In genomic region chr5:103676289-103676881, GRCm38 (mm10) we compare ENCODE assay signal across 36 mouse cellular contexts. TPM values are rescaled to one million over a fixed set of nuclear protein-coding genes. Genes with fewer than 3 reads are reported as not detected.
"Had no signal": no experiment of that assay in that cellular context is flagged by ENCODE, and none has a peak within 500 bp of the region (broad histone marks: within the 10 kb centered on the region; RNA-seq: fewer than 3 reads in every experiment).

No protein-coding gene starts in this region.

- DNase-seq: gastrocnemius, adult 2 months; gastrocnemius, postnatal 10 days; gastrocnemius, postnatal 25 days; heart, adult 18-20 months; heart, postnatal 10 days; heart, postnatal 36 days; kidney, adult 18-20 months; kidney, adult 9 months; kidney, postnatal 14 days; kidney, postnatal 36 days; layer of hippocampus, adult 9-11 months; layer of hippocampus, postnatal 36 days; left cerebral cortex, postnatal 4 days had no signal

- H3K4me2 ChIP-seq: heart, embryonic 12.5 days; hindbrain, embryonic 13.5 days; hindbrain, embryonic 15.5 days; kidney, embryonic 15.5 days; limb, embryonic 13.5 days; limb, embryonic 15.5 days had no signal

- H3K9ac ChIP-seq: heart, embryonic 12.5 days; hindbrain, embryonic 13.5 days; hindbrain, embryonic 15.5 days; kidney, embryonic 15.5 days; limb, embryonic 13.5 days; limb, embryonic 15.5 days had no signal

- H3K4me1 ChIP-seq: hindbrain, embryonic 13.5 days; hindbrain, embryonic 15.5 days; kidney, embryonic 15.5 days had no signal

- H3K27me3 ChIP-seq: heart, embryonic 12.5 days; hindbrain, embryonic 13.5 days; hindbrain, embryonic 15.5 days; kidney, embryonic 15.5 days; limb, embryonic 13.5 days; limb, embryonic 15.5 days had no signal

- H3K9me3 ChIP-seq: heart, embryonic 10.5 days; heart, embryonic 12.5 days; hindbrain, embryonic 13.5 days; hindbrain, embryonic 15.5 days; kidney, embryonic 15.5 days; limb, embryonic 13.5 days; limb, embryonic 15.5 days had no signal

- H3K27ac ChIP-seq: gastrocnemius, adult 2 months; heart, embryonic 10.5 days; hindbrain, embryonic 13.5 days; hindbrain, embryonic 15.5 days; hindbrain, postnatal 0 days; kidney, embryonic 15.5 days; kidney, postnatal 0 days; limb, embryonic 13.5 days; limb, embryonic 15.5 days had no signal

- H3K36me3 ChIP-seq: heart, embryonic 10.5 days; heart, embryonic 12.5 days; hindbrain, embryonic 13.5 days; hindbrain, embryonic 15.5 days; kidney, embryonic 15.5 days; limb, embryonic 13.5 days; limb, embryonic 15.5 days had no signal

- ATAC-seq: hindbrain, postnatal 0 days had no signal

- H3K4me3 ChIP-seq: gastrocnemius, adult 2 months; heart, embryonic 10.5 days; heart, embryonic 12.5 days; hindbrain, embryonic 13.5 days; hindbrain, embryonic 15.5 days; kidney, embryonic 15.5 days; limb, embryonic 13.5 days; limb, embryonic 15.5 days had no signal

RNA-seq across cellular contexts. Expression of gene 1700016H13Rik, which starts 20.6 kb away (rescaled TPM):
- total RNA-seq: gastrocnemius, postnatal 4 days; heart, adult 18-20 months; heart, adult 8-10 months; heart, postnatal 10 days; heart, postnatal 36 days; hematopoietic stem cell, adult 5-6 weeks; layer of hippocampus, adult 18-20 months; layer of hippocampus, adult 8-10 months; layer of hippocampus, postnatal 14 days; layer of hippocampus, postnatal 36 days; left cerebral cortex, adult 18-20 months; left cerebral cortex, adult 8-10 months; left cerebral cortex, postnatal 10 days; left cerebral cortex, postnatal 25 days; liver, adult 2 months had no signal
- polyA plus RNA-seq: frontal cortex, adult 2 months; heart, embryonic 10.5 days; hindbrain, embryonic 11.5 days; hindbrain, postnatal 0 days; kidney, embryonic 15.5 days; limb, embryonic 13.5 days; liver, adult 2 months had no signal

RNA-seq across cellular contexts. Expression of gene Slc10a6, which starts 47.2 kb away (rescaled TPM):
- total RNA-seq: granulocyte monocyte progenitor cell, adult 5-6 weeks; hematopoietic stem cell, adult 5-6 weeks; layer of hippocampus, adult 18-20 months; layer of hippocampus, postnatal 36 days; left cerebral cortex, adult 18-20 months; left cerebral cortex, adult 8-10 months; left cerebral cortex, postnatal 25 days; left cerebral cortex, postnatal 4 days had no signal
- polyA plus RNA-seq: limb, embryonic 13.5 days had no signal
